20 mouse cellular contexts compared by ENCODE assay signal in genomic region chr12:104648366-104648765, GRCm38 (mm10).
"Had no signal": no experiment of that assay in that cellular context is flagged by ENCODE, and none has a peak within 500 bp of the region (broad histone marks: within the 10 kb centered on the region; RNA-seq: fewer than 3 reads in every experiment).

No protein-coding gene starts in this region.

- H3K4me3 ChIP-seq: heart, embryonic 10.5 days; heart, embryonic 12.5 days; hindbrain, embryonic 10.5 days; hindbrain, embryonic 12.5 days; intestine, embryonic 15.5 days; limb, embryonic 12.5 days; liver, embryonic 12.5 days had no signal

- H3K9ac ChIP-seq: heart, embryonic 12.5 days; hindbrain, embryonic 12.5 days; hindbrain, embryonic 14.5 days; intestine, embryonic 15.5 days; limb, embryonic 12.5 days; liver, embryonic 12.5 days; liver, embryonic 14.5 days had no signal

- H3K4me1 ChIP-seq: heart, embryonic 12.5 days; intestine, embryonic 15.5 days; liver, embryonic 12.5 days had no signal

- H3K9me3 ChIP-seq: heart, embryonic 10.5 days; heart, embryonic 12.5 days; hindbrain, embryonic 10.5 days; hindbrain, embryonic 12.5 days; intestine, embryonic 15.5 days; limb, embryonic 12.5 days; liver, embryonic 12.5 days had no signal

- DNase-seq: gastrocnemius, postnatal 25 days; heart, adult 18-20 months; heart, postnatal 10 days; heart, postnatal 4 days; kidney, adult 18-20 months; kidney, adult 8-10 months; kidney, postnatal 14 days; kidney, postnatal 36 days; layer of hippocampus, adult 9-11 months; layer of hippocampus, postnatal 36 days; left cerebral cortex, postnatal 4 days had no signal

- H3K27ac ChIP-seq: heart, embryonic 10.5 days; hindbrain, embryonic 10.5 days; hindbrain, embryonic 12.5 days; hindbrain, embryonic 14.5 days; intestine, embryonic 15.5 days; limb, embryonic 12.5 days; liver, embryonic 12.5 days; liver, embryonic 14.5 days had no signal

- H3K36me3 ChIP-seq: heart, embryonic 10.5 days; heart, embryonic 12.5 days; hindbrain, embryonic 10.5 days; hindbrain, embryonic 12.5 days; intestine, embryonic 15.5 days; limb, embryonic 12.5 days; liver, embryonic 12.5 days had no signal

- H3K27me3 ChIP-seq: intestine, embryonic 15.5 days; liver, embryonic 12.5 days had no signal
